Mouse (Mus musculus): Measurements from ENCODE around the gene Dnmt1. TPM values are rescaled to one million over a fixed set of nuclear protein-coding genes. Genes with fewer than 3 reads are reported as not detected.

Gene Dnmt1
- total and polyA plus RNA-seq, 2 experiments from 2014 or later: 42.1 to 94.6 TPM

- Histone ChIP-seq H3K4me2 (ENCODE audit: low read depth, low read length, poor library complexity, severe bottlenecking) (no peak overlapping the region), H3K9ac (replicated peaks; ENCODE audit: low read length, poor library complexity, severe bottlenecking) (no peak overlapping the region), H3K27ac (ENCODE audit: low read depth, low read length) (no peak overlapping the region), H3K4me3 (ENCODE audit: low read depth, low read length) (no peak overlapping the region), H3K9me3 (ENCODE audit: low read length) (no peaks in the 10 kb centered on the region), H3K4me1 (ENCODE audit: insufficient read depth, low read length) (peaks cover 7% of the 10 kb centered on the region), H3K27me3 (ENCODE audit: insufficient read depth, low read length) (no peaks in the 10 kb centered on the region), H3K36me3 (ENCODE audit: insufficient read depth, low read length) (peaks cover 52% of the 10 kb centered on the region)
- WGBS: 68% methylated on average over 5 of the region's 5 CpGs
- no peak for TF ChIP-seq CTCF (IDR thresholded peaks at IDR 0.05)
- ATAC-seq (ENCODE audit: low FRiP score): no peak
- DNase-seq (ENCODE audit: low spot score): no peak
Measured at GRCm38 (mm10) chr9:20893069-20893468, 66.6 kb downstream of the Dnmt1 start.

- no peak overlapping the region for H3K4me2 ChIP-seq (ENCODE audit: low read depth, low read length, poor library complexity, severe bottlenecking)
- peaks cover 5% of the 10 kb centered on the region for H3K4me1 ChIP-seq (ENCODE audit: insufficient read depth, low read length)
- no peak overlapping the region for H3K27ac ChIP-seq (ENCODE audit: low read depth, low read length)
- TF ChIP-seq CTCF (IDR thresholded peaks at IDR 0.05): no peak
- H3K4me3 ChIP-seq (ENCODE audit: low read depth, low read length): no peak overlapping the region
- 79% methylated on average over 5 of the region's 5 CpGs for WGBS
- DNase-seq (ENCODE audit: low spot score) (no peak), ATAC-seq (ENCODE audit: low FRiP score) (no peak)
- peaks cover 52% of the 10 kb centered on the region for H3K36me3 ChIP-seq (ENCODE audit: insufficient read depth, low read length)
- H3K27me3 ChIP-seq (ENCODE audit: insufficient read depth, low read length): no peaks in the 10 kb centered on the region
- H3K9me3 ChIP-seq (ENCODE audit: low read length): no peaks in the 10 kb centered on the region
- H3K9ac ChIP-seq (replicated peaks; ENCODE audit: low read length, poor library complexity, severe bottlenecking): no peak overlapping the region
Measured at GRCm38 (mm10) chr9:20892104-20892653, 67.5 kb downstream of the Dnmt1 start.

- DNase-seq (ENCODE audit: low spot score) (no peak), ATAC-seq (ENCODE audit: low FRiP score) (no peak)
- Histone ChIP-seq H3K27ac (ENCODE audit: low read depth, low read length) (no peak overlapping the region), H3K9ac (replicated peaks; ENCODE audit: low read length, poor library complexity, severe bottlenecking) (no peak overlapping the region), H3K4me3 (ENCODE audit: low read depth, low read length) (no peak overlapping the region), H3K4me1 (ENCODE audit: insufficient read depth, low read length) (peaks cover 3% of the 10 kb centered on the region; the same call in 1 of the 2 replicates), H3K9me3 (ENCODE audit: low read length) (no peaks in the 10 kb centered on the region), H3K36me3 (ENCODE audit: insufficient read depth, low read length) (peaks cover 52% of the 10 kb centered on the region), H3K4me2 (ENCODE audit: low read depth, low read length, poor library complexity, severe bottlenecking) (no peak overlapping the region), H3K27me3 (ENCODE audit: insufficient read depth, low read length) (no peaks in the 10 kb centered on the region)
- 83% methylated on average over 26 of the region's 26 CpGs for WGBS
- no peak for TF ChIP-seq CTCF (IDR thresholded peaks at IDR 0.05)
Measured at GRCm38 (mm10) chr9:20891339-20892103, 68.2 kb downstream of the Dnmt1 start.

- TF ChIP-seq CTCF (IDR thresholded peaks at IDR 0.05): no peak
- ATAC-seq (ENCODE audit: low FRiP score) (no peak), DNase-seq (ENCODE audit: low spot score) (no peak)
- no peaks in the 10 kb centered on the region for H3K27me3 ChIP-seq (ENCODE audit: insufficient read depth, low read length)
- no peaks in the 10 kb centered on the region for H3K9me3 ChIP-seq (ENCODE audit: low read length)
- peaks cover 48% of the 10 kb centered on the region for H3K36me3 ChIP-seq (ENCODE audit: insufficient read depth, low read length)
- WGBS: 86% methylated on average over 5 of the region's 5 CpGs
- H3K27ac ChIP-seq (ENCODE audit: low read depth, low read length): no peak overlapping the region
- H3K9ac ChIP-seq (replicated peaks; ENCODE audit: low read length, poor library complexity, severe bottlenecking): no peak overlapping the region
- no peak overlapping the region for H3K4me3 ChIP-seq (ENCODE audit: low read depth, low read length)
- peaks cover 3% of the 10 kb centered on the region; the same call in 1 of the 2 replicates for H3K4me1 ChIP-seq (ENCODE audit: insufficient read depth, low read length)
- H3K4me2 ChIP-seq (ENCODE audit: low read depth, low read length, poor library complexity, severe bottlenecking): no peak overlapping the region
Measured at GRCm38 (mm10) chr9:20890411-20890810, 69.3 kb downstream of the Dnmt1 start.

GRCm38 (mm10) chr9:20889185-20890141 is 70.2 kb downstream of the Dnmt1 start:
- Histone ChIP-seq H3K4me1 (ENCODE audit: insufficient read depth, low read length) (peaks cover 3% of the 10 kb centered on the region; the same call in 1 of the 2 replicates), H3K9me3 (ENCODE audit: low read length) (no peaks in the 10 kb centered on the region), H3K27me3 (ENCODE audit: insufficient read depth, low read length) (no peaks in the 10 kb centered on the region), H3K36me3 (ENCODE audit: insufficient read depth, low read length) (peaks cover 38% of the 10 kb centered on the region), H3K4me2 (ENCODE audit: low read depth, low read length, poor library complexity, severe bottlenecking) (peak overlapping the region; percentile 20; the same call in 1 of the 2 replicates), H3K4me3 (ENCODE audit: low read depth, low read length) (no peak overlapping the region), H3K9ac (replicated peaks; ENCODE audit: low read length, poor library complexity, severe bottlenecking) (no peak overlapping the region), H3K27ac (ENCODE audit: low read depth, low read length) (no peak overlapping the region)
- 91% methylated on average over 29 of the region's 29 CpGs for WGBS
- ATAC-seq (ENCODE audit: low FRiP score): no peak
- no peak for TF ChIP-seq CTCF (IDR thresholded peaks at IDR 0.05)
- DNase-seq (ENCODE audit: low spot score): no peak

Measured in midbrain, postnatal 0 days (tissue).